In the genomic region with DNA sequence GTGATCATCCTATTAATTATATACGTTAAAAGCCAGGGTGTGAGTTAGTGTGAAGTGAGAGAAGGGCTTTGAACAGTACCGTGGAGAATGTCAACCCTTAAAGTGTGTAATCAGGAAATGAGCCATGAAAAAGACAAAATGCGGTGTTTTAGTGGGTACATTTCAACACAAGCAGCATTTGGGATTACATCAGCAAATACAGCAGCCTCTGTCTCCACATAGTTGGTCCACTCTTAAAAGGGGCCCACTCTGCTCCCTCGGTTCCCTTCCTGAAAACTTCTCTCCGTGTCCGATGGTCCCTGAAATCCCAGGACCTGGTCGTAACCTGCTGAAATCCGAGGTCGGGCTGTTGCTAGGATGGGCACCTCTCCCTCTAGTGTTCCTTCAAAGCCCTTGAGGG, we compare ENCODE assay signal across 8 mouse cellular contexts. TPM values are rescaled to one million over a fixed set of nuclear protein-coding genes. Genes with fewer than 3 reads are reported as not detected.
DNase-seq lines count a peak whose midpoint lies in the region; ATAC-seq lines count a peak whose summit lies in the region.

No protein-coding gene starts in this region.

- no peaks in the 10 kb centered on the region for H3K27me3 ChIP-seq in erythroblast, embryonic 14.5 days (ENCODE audit: control insufficient read depth)
- H3K27me3 ChIP-seq in forebrain, embryonic 15.5 days, result no peaks in the 10 kb centered on the region
- H3K27me3 ChIP-seq in liver, embryonic 16.5 days (ENCODE audit: control insufficient read depth, insufficient read depth, low read depth, low read length), result no peaks in the 10 kb centered on the region

- peak overlapping the region; percentile 85 for H3K9ac ChIP-seq in forebrain, embryonic 15.5 days (replicated peaks)
- peak overlapping the region; percentile 87 for H3K9ac ChIP-seq in liver, embryonic 16.5 days (ENCODE audit: low read depth, low read length)

- whole genome bisulfite sequencing in forebrain, embryonic 15.5 days, result 1% methylated on average over 9 of the region's 9 CpGs
- 2% methylated on average over 9 of the region's 9 CpGs for WGBS in liver, embryonic 16.5 days (ENCODE audit: insufficient replicate concordance)

- peaks cover 22% of the 10 kb centered on the region for H3K36me3 ChIP-seq in erythroblast, embryonic 14.5 days (ENCODE audit: control insufficient read depth)
- peaks cover 16% of the 10 kb centered on the region; the same call in 1 of the 2 replicates for H3K36me3 ChIP-seq in forebrain, embryonic 15.5 days
- peaks cover 8% of the 10 kb centered on the region; the same call in 1 of the 2 replicates for H3K36me3 ChIP-seq in liver, embryonic 16.5 days (ENCODE audit: control insufficient read depth, insufficient read depth)

- no peak for ATAC-seq in erythroblast, adult 5-6 weeks (replicated peaks; ENCODE audit: low FRiP score, poor library complexity, severe bottlenecking)
- peak; percentile 3; the same call in 1 of the 2 replicates for ATAC-seq in forebrain, embryonic 15.5 days (replicated peaks)
- no peak for ATAC-seq in liver, embryonic 16.5 days (ENCODE audit: low read depth)

- H3K27ac ChIP-seq in forebrain, embryonic 15.5 days (replicated peaks), result peak overlapping the region; percentile 89
- H3K27ac ChIP-seq in liver, embryonic 16.5 days (ENCODE audit: low read length), result peak overlapping the region; percentile 68

- peak overlapping the region; percentile 94 for H3K4me3 ChIP-seq in erythroblast, embryonic 14.5 days (replicated peaks)
- peak overlapping the region; percentile 90 for H3K4me3 ChIP-seq in forebrain, embryonic 15.5 days
- H3K4me3 ChIP-seq in liver, embryonic 16.5 days (ENCODE audit: low read depth, low read length), result peak overlapping the region; percentile 88

- H3K4me1 ChIP-seq in erythroblast, embryonic 14.5 days (ENCODE audit: control insufficient read depth), result peaks cover 24% of the 10 kb centered on the region
- peaks cover 18% of the 10 kb centered on the region for H3K4me1 ChIP-seq in forebrain, embryonic 15.5 days
- peaks cover 7% of the 10 kb centered on the region for H3K4me1 ChIP-seq in liver, embryonic 16.5 days (ENCODE audit: control insufficient read depth, low read depth, low read length)

- peak overlapping the region; percentile 81 for H3K4me2 ChIP-seq in forebrain, embryonic 15.5 days (replicated peaks)
- peak overlapping the region; percentile 97 for H3K4me2 ChIP-seq in liver, embryonic 16.5 days (ENCODE audit: low read depth, low read length)

- peak; percentile 77 for DNase-seq in 416B (ENCODE audit: low read depth)
- DNase-seq in T-cell, adult 2 months (ENCODE audit: low spot score), result no peak
- DNase-seq in cerebellum, adult 18-20 months, result no peak
- DNase-seq in spleen, postnatal 36 days (ENCODE audit: low spot score in 2 of 2), result no peak

- H3K9me3 ChIP-seq in erythroblast, embryonic 14.5 days (ENCODE audit: control insufficient read depth, low read length), result no peaks in the 10 kb centered on the region
- no peaks in the 10 kb centered on the region for H3K9me3 ChIP-seq in forebrain, embryonic 15.5 days
- no peaks in the 10 kb centered on the region for H3K9me3 ChIP-seq in liver, embryonic 16.5 days (replicated peaks; ENCODE audit: control insufficient read depth, low read length)

RNA-seq across cellular contexts. Expression of a gene that starts 0.7 kb away (rescaled TPM):
- polyA plus RNA-seq in erythroblast, embryonic 14.5 days (2012), result 0.34 and 0.47 TPM in 2 replicates
- total RNA-seq in erythroblast, adult 5-6 weeks (2015; ENCODE audit: low replicate concordance), result 20.3 and 29.0 TPM in 2 replicates
- total RNA-seq in erythroblast, adult 5-6 weeks (2017; ENCODE audit: low replicate concordance), result 14.6 and 15.8 TPM in 2 replicates
- polyA plus RNA-seq in forebrain, embryonic 15.5 days (2015; fragmentation: Nextera tagmentation; extraction: Ambion mirVana), result 257 and 268 TPM in 2 replicates
- 178 and 180 TPM in 2 replicates for polyA plus RNA-seq in liver, embryonic 16.5 days (2015; fragmentation: Nextera tagmentation; extraction: Ambion mirVana)

RNA-seq across cellular contexts. Expression of a gene that starts 26.9 kb away (rescaled TPM):
- not detected in 2 replicates for polyA plus RNA-seq in erythroblast, embryonic 14.5 days (2012)
- not detected in 2 replicates for total RNA-seq in erythroblast, adult 5-6 weeks (2015; ENCODE audit: low replicate concordance)
- not detected in 2 replicates for total RNA-seq in erythroblast, adult 5-6 weeks (2017; ENCODE audit: low replicate concordance)
- polyA plus RNA-seq in forebrain, embryonic 15.5 days (2015; fragmentation: Nextera tagmentation; extraction: Ambion mirVana), result not detected in 2 replicates
- 0.06 and 0.09 TPM in 2 replicates for polyA plus RNA-seq in liver, embryonic 16.5 days (2015; fragmentation: Nextera tagmentation; extraction: Ambion mirVana)

RNA-seq across cellular contexts. Expression of a gene that starts 47.1 kb away (rescaled TPM):
- 0.65 and 0.97 TPM in 2 replicates for polyA plus RNA-seq in erythroblast, embryonic 14.5 days (2012)
- total RNA-seq in erythroblast, adult 5-6 weeks (2015; ENCODE audit: low replicate concordance), result 10.0 and 15.3 TPM in 2 replicates
- total RNA-seq in erythroblast, adult 5-6 weeks (2017; ENCODE audit: low replicate concordance), result 18.2 and 21.3 TPM in 2 replicates
- 43.3 and 44.8 TPM in 2 replicates for polyA plus RNA-seq in forebrain, embryonic 15.5 days (2015; fragmentation: Nextera tagmentation; extraction: Ambion mirVana)
- polyA plus RNA-seq in liver, embryonic 16.5 days (2015; fragmentation: Nextera tagmentation; extraction: Ambion mirVana), result 19.0 and 21.2 TPM in 2 replicates

Comparison
In these comparisons a context has a peak if more than half of its experiments do, and no peak if none do; other contexts are left out.
1. RNA of a gene that starts 0.7 kb away (polyA plus RNA-seq): 257 to 268 TPM in forebrain, embryonic 15.5 days and 178 to 180 TPM in liver, embryonic 16.5 days; 0.34 to 0.47 TPM in erythroblast, embryonic 14.5 days; every median in the first group is over 100 times any median in the second.
2. RNA of a gene that starts 47.1 kb away (polyA plus RNA-seq): 43.3 to 44.8 TPM in forebrain, embryonic 15.5 days and 19.0 to 21.2 TPM in liver, embryonic 16.5 days; 0.65 to 0.97 TPM in erythroblast, embryonic 14.5 days; every median in the first group is over 10 times any median in the second.
3. Peak in every context shown above with its lines, with median percentiles within 50 percentile points of each other: H3K4me3 ChIP-seq.